Mouse (Mus musculus) erythroblast, adult 5-6 weeks (primary cell): ENCODE measurements around the gene Gm5431. TPM values are rescaled to one million over a fixed set of nuclear protein-coding genes. Genes with fewer than 3 reads are reported as not detected.
"Not testable (repeated sequence)": the region's sequence is repeated elsewhere in the genome, so short reads cannot be mapped to it uniquely, and the experiment has no call there.

Experiments used
- ATAC-seq: replicated peaks from 2 replicates; pipeline ENCODE4 v1.8.0; 2016; ENCODE audit warnings: moderate number of reproducible peaks, mild to moderate bottlenecking, moderate TSS enrichment, inconsistent platforms; ENCODE audit not compliant: poor library complexity, low FRiP score, severe bottlenecking
- total RNA-seq, 2 experiments: library from RNA; stranded (forward) in 1 of 2; stranded (reverse) in 1 of 2; fragments of 150-400 nt in 1 of 2; fragments of 200-764, 138-1000 nt in 1 of 2; gene quantifications; 2 replicates each; pipeline versions ENCODE4 v1.2.3 to v1.2.4; 2015 to 2017; ENCODE audit warnings: low replicate concordance in 2 of 2

Gm5431 gene
- total RNA-seq, 2 experiments from 2014 or later = 3.5 TPM; not detected in 1

DNA sequence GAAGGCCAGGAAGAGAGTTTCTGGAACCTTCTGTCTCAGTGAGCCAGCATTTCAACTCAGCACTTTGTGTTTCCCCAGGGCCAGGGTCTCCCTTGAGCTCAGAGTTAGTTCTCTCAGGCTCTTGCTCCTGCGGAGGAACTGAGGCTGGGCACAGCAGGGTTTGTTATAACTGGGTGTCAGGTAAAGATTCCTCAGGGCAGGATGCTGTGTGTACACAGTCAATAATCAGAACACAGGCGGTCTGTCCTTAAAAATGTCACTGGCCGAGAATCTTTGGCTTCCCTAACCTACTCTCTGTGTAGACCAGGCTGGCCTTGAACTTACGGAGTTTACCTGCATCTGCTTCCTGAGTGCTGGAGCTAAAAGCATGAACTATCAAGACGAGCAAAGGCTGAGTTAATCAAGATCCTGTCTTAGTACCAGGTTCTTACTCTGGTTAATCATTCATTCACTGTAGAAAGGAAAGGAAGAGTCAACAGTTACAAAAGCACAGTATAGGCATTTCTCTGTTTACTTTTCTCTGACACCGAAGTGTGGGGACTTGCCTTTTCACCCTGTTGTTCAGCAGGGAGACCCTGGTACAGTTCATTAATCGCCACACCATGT is 29.2 kb downstream of the Gm5431 start:
- no peak for ATAC-seq

DNA sequence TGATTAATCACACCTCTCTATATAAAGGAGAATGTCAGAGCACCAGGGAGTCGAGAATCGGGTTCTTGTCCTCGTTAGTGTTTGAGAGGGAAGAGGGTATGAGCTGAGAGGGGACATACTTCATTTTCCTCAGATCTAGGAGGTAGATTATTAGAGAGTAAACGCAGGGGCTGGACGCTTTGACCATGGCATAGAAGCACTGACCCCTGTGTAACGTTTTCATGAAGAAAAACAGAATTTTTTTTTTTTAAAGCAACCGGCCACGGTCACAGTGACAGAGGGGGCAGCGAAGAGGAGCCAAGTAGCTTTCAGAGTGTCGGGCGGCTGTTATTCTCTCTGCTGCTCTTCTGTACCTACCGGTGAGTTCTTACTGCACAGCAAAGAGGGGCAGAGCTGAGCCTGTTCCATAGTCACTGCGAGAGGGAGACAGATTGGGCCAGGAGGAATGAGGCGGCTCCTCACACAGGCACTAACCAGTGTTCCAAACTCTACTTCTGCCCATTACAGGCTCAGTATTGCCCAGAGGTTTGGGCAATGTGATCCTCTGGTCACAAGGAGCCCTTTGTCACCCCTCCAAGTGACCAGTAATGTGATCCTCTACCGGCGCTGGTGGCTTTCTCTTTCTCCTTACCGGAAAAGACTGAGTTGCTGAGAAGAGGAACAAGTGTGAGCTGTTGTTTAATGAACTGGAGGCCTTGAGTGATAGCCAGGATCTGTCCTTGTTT is 30.0 kb downstream of the Gm5431 start:
- peak; percentile 51 for ATAC-seq

GRCm38 (mm10) chr11:48871201-48871772 is 30.7 kb downstream of the Gm5431 start, which contains the start of gene Irgm1:
TSS of gene Irgm1 (minus strand) at chr11:48871683.
- ATAC-seq = peak; percentile 49

DNA sequence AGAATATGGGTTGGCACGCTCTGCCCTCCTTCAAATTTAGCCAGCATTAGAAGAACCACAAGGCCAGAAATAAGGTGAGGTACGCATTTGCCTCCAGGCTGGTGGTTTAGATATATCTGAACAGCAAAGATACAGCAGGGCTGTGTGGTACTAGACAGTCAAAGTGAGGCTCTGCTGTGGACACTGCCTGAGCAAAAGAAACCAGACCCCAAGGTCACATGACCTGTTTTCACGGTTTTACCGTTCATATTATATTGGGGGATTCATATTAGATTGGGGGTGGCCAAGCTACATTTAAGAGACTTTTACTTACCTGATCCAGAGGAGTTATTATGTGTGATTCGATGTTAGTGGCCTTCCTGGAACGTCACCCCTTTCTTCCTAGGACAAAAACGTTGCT is 31.2 kb downstream of the Gm5431 start:
- ATAC-seq = peak; percentile 22; the same call in 1 of the 2 replicates

DNA sequence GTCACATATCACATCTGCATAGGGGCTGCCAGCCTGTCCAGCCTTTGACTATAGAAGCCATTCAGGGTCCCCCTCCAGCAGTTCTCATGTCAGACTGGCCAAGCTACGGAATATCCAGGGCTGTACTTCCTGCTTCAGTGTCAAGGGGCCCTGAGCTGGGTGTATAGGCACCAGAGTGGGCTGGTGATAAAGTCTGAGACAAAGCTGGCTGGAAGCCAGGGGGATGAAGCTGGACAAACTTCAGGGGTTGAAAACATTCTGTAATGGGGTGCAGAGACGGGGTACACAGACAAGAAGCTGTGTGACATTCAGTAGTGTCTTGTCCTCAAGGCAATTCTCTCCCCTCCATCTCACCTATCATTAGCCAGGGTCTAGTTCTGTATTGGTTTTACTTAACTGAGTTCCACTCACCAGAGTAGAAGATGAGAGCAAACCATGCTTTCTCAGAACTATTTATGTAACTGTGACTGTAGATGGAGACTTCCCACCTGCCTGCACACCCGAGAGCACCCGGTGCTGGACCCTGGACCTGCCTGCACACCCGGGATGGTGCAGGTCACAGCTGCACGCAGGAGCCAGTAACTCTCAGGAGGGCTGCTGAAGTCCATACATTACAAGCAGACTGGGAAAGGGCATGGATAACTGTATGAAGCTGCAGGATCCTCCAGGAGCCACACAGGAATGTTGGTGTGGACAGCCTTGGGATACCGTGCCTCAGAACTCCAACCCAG is 32.5 kb downstream of the Gm5431 start:
- no peak for ATAC-seq

GRCm38 (mm10) chr11:48866481-48866880 is 35.5 kb downstream of the Gm5431 start:
- ATAC-seq = no peak

GRCm38 (mm10) chr11:48863808-48864207 is 38.2 kb downstream of the Gm5431 start:
- no peak for ATAC-seq

- no peak for ATAC-seq
These were observed 39.2 kb downstream of the Gm5431 start for GRCm38 (mm10) chr11:48862784-48863319.

DNA sequence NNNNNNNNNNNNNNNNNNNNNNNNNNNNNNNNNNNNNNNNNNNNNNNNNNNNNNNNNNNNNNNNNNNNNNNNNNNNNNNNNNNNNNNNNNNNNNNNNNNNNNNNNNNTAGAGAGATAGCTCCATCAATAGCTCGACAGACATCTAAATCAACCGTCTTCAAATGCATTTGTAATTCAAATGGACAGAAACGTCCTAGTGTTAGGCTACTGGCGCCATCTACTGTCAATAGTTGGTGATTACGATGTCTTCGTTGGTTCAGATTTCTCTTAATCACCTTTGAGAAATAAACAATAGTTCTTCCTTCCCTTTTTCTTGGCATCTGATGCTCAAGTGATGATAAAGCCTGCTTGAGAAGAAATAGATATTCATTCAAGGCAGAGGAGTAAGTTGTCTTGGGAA is 43.0 kb downstream of the Gm5431 start:
- peak; percentile 46; the same call in 1 of the 2 replicates for ATAC-seq

- ATAC-seq = peak; percentile 38
These were observed 48.4 kb downstream of the Gm5431 start for GRCm38 (mm10) chr11:48853474-48854180.

- no peak for ATAC-seq
These were observed 49.2 kb downstream of the Gm5431 start for GRCm38 (mm10) chr11:48852624-48853473.

DNA sequence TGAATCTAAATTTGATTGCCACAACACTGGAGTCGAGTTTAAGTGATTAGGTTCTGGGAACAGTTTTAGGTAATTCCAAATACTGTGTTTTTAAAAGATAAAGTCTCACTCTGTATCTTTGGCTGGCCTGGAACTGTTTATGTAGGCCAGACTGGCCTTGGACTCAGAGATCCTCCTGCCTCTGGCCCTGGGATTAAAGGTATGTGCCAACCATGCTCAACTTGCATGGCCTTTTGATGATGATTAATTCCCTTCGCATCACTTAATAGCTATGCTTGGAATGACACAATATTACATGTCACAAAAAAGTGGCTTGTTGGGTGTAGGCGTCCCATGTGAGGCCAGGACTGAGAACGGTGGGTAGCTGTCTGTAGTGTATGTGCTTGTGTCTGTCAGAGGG is 49.8 kb downstream of the Gm5431 start:
- no peak for ATAC-seq

DNA sequence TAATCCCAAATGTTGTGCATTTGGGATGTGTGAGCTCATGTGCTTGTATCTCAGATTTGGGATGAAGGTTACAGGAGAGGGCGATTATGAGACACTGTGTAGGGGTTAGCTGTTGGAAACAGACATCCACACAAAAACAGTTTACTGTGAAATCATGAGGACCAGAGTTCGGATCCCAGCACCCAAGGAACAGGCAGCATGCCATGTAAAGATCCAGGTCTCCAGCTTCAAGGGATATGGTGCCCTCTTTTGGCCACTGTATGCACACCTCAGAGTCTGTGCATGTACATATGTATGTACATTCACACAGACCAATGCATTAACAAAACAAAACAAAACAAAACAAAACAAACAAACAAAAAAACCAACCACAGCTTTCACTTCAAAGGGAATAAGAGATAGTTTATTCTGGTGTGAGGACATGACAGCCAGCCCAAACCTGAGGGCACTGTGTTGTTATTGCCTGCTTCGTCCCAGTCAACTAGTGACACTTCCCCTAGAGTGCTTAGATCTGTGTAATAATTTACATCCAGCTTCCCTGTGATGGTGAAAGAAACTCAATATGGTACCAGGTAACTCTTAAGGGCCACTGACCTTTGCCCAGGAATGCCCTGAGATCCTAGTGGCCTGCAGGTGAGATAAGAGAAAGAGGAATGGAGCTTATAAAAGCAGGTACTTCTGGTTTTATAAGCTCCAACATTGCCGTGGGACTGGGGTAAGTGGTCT is 50.6 kb downstream of the Gm5431 start:
- ATAC-seq = no peak

DNA sequence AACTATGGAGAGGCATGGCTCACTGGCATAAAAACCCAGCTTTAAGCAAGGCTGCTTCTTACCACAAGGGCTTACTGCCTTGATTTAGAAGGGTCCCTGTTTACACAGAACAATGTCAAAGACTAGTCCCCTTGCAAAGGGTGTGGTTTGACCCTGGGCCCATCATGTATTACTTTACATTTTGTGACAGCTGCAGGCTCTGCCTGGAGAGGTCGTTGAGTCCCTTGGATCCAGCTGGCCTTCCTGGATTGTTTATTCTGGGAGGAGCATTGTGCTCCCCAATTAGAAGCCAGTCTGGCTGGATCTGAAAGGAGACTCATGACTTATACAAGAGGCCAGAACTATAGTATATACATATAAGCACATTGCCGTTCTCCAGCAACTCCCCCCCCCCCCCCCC is 51.8 kb downstream of the Gm5431 start:
- ATAC-seq = no peak

GRCm38 (mm10) chr11:48846881-48847280 is 55.1 kb downstream of the Gm5431 start:
- no peak for ATAC-seq

DNA sequence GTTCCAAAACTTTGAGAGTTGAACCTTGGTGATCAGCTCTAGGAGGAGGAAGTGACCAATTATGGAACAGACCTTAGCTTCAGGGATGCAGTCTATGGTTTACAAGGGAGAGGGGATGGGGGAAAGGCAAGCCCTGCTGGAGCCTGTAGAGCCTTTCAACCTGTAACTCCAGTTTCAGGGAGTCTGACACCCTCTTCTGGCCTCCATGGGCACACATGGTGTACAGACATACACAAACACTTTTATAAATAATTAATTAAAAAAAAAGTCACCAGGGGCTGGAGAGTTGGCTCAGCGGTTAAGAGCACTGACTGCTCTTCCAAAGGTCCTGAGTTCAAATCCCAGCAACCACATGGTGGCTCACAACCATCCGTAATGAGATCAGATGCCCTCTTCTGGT is 55.7 kb downstream of the Gm5431 start:
- not testable (repeated sequence) for ATAC-seq

DNA sequence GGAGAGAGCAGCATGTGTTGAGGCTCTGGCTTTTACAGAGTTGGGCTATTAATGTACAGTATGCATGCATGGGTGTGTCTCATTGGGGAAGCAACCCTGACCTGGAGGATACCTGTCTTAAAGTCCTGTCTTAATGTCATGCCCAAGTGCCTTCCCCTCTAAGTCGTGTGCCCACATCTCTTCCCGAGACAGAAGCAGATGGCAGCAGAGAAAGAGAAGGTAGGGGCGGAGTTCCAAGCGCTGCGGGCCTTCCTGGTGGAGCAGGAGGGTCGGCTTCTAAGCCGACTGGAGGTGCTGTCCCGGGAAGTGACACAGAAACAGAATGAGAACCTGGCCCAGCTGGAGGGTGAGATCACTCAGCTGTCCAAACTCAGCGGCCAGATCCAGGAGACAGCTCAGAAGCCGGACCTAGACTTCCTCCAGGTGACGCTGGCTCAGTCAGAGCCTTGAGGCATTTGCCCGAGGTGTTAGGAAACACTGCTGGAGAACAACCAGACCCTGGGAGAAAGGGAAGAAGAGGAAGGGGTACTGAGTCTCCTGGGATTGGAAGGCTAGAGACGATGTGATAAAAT is 56.7 kb downstream of the Gm5431 start:
- ATAC-seq = no peak

DNA sequence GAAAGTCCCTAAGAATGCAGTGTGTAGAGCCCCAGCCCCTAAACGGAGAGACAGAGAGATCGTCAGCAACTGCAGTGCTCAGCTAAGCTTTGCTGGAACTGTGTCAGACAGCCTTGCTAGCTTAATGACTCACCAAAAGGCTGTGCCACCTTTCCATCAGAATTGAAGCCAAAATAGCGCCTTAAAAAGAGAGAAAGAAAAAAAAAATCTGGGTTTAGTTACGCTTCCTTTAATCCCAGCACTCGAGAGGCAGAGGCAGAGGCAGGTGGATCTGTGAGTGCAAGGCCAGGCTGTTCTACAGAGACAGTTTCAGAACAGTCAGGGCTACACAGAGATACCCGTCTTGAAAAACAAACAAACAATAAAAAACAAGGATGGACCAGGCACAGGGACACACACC is 57.7 kb downstream of the Gm5431 start:
- ATAC-seq = no peak
